Mouse (Mus musculus) heart, embryonic 14.5 days (tissue): ENCODE measurements around the gene Izumo4. TPM values are rescaled to one million over a fixed set of nuclear protein-coding genes. Genes with fewer than 3 reads are reported as not detected.
A peak's percentile ranks its signal among the peaks of the same experiment; 100 is the strongest.

Experiments
- ATAC-seq: fragments of 200-750 bp; cut with Nextera tagmentation; 2 replicates; pipeline ENCODE4 v1.8.0; 2017; ENCODE audit warnings: low read depth, moderate TSS enrichment; ENCODE audit not compliant: insufficient number of reproducible peaks, insufficient read depth, low FRiP score
- H3K27ac ChIP-seq, 2 experiments: fragments of 200-500 bp in 1 of 2; fragments of 300-500 bp in 1 of 2; sonication (generic) in 1 of 2; replicated peaks in 1 of 2; 2 replicates each; pipeline ENCODE4 v1.5.1; 2012 to 2014; ENCODE audit warnings: low read depth in 2 of 2, low read length in 2 of 2, control low read depth in 1 of 2, mild to moderate bottlenecking in 1 of 2, mixed read lengths in 1 of 2; ENCODE audit not compliant: control insufficient read depth in 1 of 2, insufficient read depth in 1 of 2
- H3K27me3 ChIP-seq: fragments of 300-500 bp; sonication (generic); 2 replicates; pipeline ENCODE4 v1.6.1; 2014; ENCODE audit warnings: mild to moderate bottlenecking, low read length, control low read depth; ENCODE audit not compliant: control insufficient read depth, insufficient read depth
- H3K36me3 ChIP-seq: fragments of 300-500 bp; sonication (generic); 2 replicates; pipeline ENCODE4 v1.6.1; 2014; ENCODE audit warnings: mild to moderate bottlenecking, control low read depth, low read length, mixed read lengths; ENCODE audit not compliant: control insufficient read depth, insufficient read depth
- H3K4me1 ChIP-seq, 2 experiments: fragments of 200-500 bp in 1 of 2; fragments of 300-500 bp in 1 of 2; sonication (generic) in 1 of 2; 2 replicates each; pipeline ENCODE4 v1.6.1; 2012 to 2014; ENCODE audit warnings: low read length in 2 of 2, control low read depth in 1 of 2, mixed read lengths in 1 of 2; ENCODE audit not compliant: control insufficient read depth in 2 of 2, insufficient read depth in 2 of 2
- H3K4me2 ChIP-seq: fragments of 300-500 bp; sonication (generic); 2 replicates; pipeline ENCODE4 v1.6.1; 2014; ENCODE audit warnings: mild to moderate bottlenecking, low read length
- H3K4me3 ChIP-seq, 2 experiments: fragments of 200-500 bp in 1 of 2; fragments of 300-500 bp in 1 of 2; sonication (generic) in 1 of 2; 2 replicates each; pipeline ENCODE4 v1.5.1; 2012 to 2014; ENCODE audit warnings: low read length in 2 of 2, mild to moderate bottlenecking in 2 of 2, control low read depth in 1 of 2, low read depth in 1 of 2, moderate library complexity in 1 of 2; ENCODE audit not compliant: control insufficient read depth in 1 of 2, insufficient read depth in 1 of 2
- H3K9ac ChIP-seq: fragments of 300-500 bp; sonication (generic); 2 replicates; pipeline ENCODE4 v1.6.1; 2014; ENCODE audit warnings: mild to moderate bottlenecking, low read length
- H3K9me3 ChIP-seq: fragments of 300-500 bp; sonication (generic); 2 replicates; pipeline ENCODE4 v1.6.1; 2016; ENCODE audit warnings: low read length, control low read depth; ENCODE audit not compliant: control insufficient read depth
- WGBS: fragments of 180-500 bp; shearing (Covaris S2); extraction: QIAGEN DNeasy Blood & Tissue Kit; methylation state at CpG from one replicate; pipeline ENCODE4 v1.1.7; 2014; 5-methylcytosine and 5-hydroxymethylcytosine counted together
- polyA plus RNA-seq: library from polyadenylated mRNA; unstranded; fragments of >200 nt; fragmentation: Nextera tagmentation; extraction: Ambion mirVana; gene quantifications from 2 replicates; pipeline ENCODE4 v1.2.1, GENCODE M21; 2014

Gene Izumo4
- polyA plus RNA-seq: 3.5 and 7.0 TPM in 2 replicates

DNA sequence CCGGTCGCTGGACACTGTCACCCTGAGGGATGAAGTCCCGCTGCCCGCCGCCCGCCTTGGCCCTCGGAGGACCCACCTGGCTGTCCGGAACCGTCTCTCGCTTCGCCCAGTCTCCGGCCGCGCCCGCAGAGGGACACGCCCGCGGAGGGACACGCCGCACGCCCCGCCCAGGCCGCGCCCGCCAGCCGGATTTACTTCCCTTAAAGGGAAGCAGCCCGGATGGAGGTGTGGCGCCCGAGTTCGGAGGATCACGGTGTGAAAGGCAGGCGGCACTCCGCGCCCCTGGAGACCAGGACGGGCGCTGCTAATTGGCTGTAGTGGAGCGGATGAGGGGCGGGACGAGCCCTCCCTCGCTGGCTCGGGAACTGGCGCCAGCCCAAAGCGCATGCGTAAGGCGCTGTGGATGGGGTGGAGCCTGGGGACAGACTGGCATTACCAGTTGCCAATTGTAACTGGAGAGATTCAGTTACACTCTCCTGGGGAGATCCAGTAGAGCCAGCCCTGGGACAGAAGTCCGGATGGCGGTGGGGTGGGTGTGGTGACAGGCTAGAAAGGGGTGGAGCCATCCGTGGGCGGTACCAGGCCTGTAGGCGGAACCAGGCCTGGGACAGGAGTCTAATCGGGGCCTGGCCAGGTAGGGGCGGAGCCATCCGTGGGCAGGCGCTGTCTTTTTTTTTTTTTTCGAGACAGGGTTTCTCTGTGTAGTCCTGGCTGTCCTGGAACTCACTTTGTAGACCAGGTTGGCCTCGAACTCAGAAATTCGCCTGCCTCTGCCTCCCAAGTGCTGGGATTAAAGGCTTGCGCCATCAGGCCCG lies at the start of gene Izumo4, which contains the start of gene Mob3a:
Gene Izumo4, plus strand, starts transcription at position 464 of the 815 bp plus-strand sequence.
Gene Mob3a, minus strand, starts transcription at position 257 of the 815 bp plus-strand sequence.
- H3K9me3 ChIP-seq: no peaks in the 10 kb centered on the region
- H3K9ac ChIP-seq: peak within 1 kb of the TSS; percentile 77
- peaks cover 18 to 39% of the 10 kb centered on the region in 2 experiments for H3K4me1 ChIP-seq
- WGBS: under 1% methylated on average over 58 of the region's 59 CpGs
- peak within 1 kb of the TSS; percentile 59 to 73 for H3K4me3 ChIP-seq
- H3K4me2 ChIP-seq: peak within 1 kb of the TSS; percentile 87
- no peaks in the 10 kb centered on the region for H3K27me3 ChIP-seq
- peak within 1 kb of the TSS; percentile 70 to 79 for H3K27ac ChIP-seq
- peak; percentile 95 for ATAC-seq
- H3K36me3 ChIP-seq: peaks cover 21% of the 10 kb centered on the region

DNA sequence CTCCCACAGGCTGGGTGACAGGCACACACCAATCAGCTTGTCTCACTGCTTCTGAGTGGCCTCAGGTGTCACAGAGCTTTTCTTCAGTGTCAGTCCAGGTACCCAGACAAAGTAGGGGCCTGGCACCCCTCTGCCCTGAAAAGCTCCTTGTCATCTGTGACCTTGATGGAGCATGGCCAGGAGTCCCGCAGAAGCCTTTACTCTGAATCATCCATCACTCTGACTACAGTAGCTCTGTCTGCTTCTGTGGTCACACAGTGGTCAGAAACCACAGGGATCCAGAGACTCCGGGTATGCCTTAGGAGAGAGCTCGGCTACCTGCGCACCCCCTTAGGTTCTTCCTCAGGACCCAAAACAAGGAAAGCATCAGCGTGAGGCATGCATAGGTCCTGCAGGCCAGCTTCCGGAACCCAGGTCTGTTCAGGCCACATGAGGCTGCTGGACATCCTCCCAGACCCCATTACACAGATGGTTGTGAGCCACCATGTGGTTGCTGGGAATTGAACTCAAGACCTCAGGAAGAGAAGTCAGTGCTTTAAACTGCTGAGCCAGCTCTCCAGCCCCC lies 48.7 kb upstream of the Izumo4 start:
- no peak for ATAC-seq
- Histone ChIP-seq H3K9me3 (no peaks in the 10 kb centered on the region), H3K27ac (no peak overlapping the region)

DNA sequence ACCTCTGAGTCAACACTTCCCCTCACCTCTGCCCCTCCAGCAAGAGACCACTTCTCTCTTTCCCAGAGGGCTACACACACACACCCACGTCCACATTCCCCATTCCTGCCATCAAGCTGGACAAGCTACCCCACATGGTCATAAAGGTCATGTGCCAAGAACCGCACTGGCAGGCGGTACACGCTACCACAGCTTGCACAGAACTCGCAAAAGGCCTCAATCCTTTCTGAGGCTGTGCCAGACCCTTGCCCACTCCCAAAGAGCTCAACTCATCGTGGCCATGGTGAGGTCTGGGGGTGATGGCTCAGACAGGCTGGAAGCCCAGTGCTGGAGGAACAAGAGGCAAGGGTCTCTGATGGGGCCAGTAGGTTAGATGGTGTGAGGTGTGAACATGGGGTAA lies 47.1 kb upstream of the Izumo4 start:
- Histone ChIP-seq H3K27ac (no peak overlapping the region), H3K4me3 (no peak overlapping the region), H3K9ac (0 out of 2 replicates have a peak overlapping the region, but pooled peaks have one; percentile 31), H3K36me3 (peaks cover 6% of the 10 kb centered on the region; the same call in 1 of the 2 replicates), H3K4me2 (peak overlapping the region; percentile 77), H3K9me3 (no peaks in the 10 kb centered on the region), H3K27me3 (no peaks in the 10 kb centered on the region), H3K4me1 (peaks cover 12 to 25% of the 10 kb centered on the region in 2 experiments)
- 85% methylated on average over 6 of the region's 6 CpGs for WGBS
- ATAC-seq: no peak

More for the DNA sequence above, 48.7 kb upstream of the Izumo4 start:
- H3K27me3 ChIP-seq: no peaks in the 10 kb centered on the region
- WGBS: 85% methylated on average over 6 of the region's 6 CpGs
- H3K9ac ChIP-seq: no peak overlapping the region
- H3K4me3 ChIP-seq: no peak overlapping the region
- H3K4me1 ChIP-seq: peaks cover 12 to 23% of the 10 kb centered on the region in 2 experiments
- H3K4me2 ChIP-seq: no peak overlapping the region
- peaks cover 9% of the 10 kb centered on the region for H3K36me3 ChIP-seq

DNA sequence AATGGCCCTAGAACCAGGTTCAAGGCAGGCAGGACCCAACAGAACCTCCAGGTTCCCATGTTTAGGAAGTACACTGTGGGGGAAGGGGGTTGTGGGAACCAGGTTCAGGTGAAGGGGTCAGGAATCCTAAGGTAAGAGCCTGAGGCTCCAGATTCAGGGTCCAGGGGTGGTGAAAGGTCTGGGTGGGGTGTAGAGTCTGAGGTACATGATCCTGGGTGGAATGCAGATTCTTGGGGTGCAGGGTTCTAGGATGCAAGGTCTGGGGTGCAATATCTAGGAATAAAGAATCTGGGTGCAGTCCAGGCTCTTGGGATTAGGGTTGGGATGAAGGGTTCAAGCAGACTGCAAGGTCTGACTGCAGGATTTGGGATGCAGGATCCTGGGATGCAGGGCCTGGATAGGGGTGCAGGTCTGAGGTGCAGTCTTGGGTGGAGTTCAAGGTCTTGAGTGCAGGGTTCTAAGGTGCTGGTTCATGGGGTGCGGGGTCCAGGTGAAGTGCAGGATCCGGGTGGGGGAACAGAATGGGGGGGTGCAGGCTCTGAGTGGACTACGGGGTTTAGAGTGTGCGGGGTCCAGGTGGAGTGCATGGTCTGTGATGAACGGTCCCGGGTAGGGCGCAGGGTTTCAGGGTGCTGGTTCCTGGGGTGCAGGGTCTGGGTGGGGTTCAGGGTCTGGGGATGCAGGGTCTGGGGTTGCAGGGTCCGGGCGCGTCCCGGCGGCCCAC lies 46.4 kb upstream of the Izumo4 start:
- 0 out of 2 replicates have a peak, but pooled peaks have one; percentile 7 for ATAC-seq
- H3K9me3 ChIP-seq: no peaks in the 10 kb centered on the region
- H3K9ac ChIP-seq: peak overlapping the region; percentile 94
- peaks cover 6% of the 10 kb centered on the region; the same call in 1 of the 2 replicates for H3K36me3 ChIP-seq
- peak overlapping the region; percentile 71 to 93 for H3K4me3 ChIP-seq
- WGBS: 4% methylated on average over 12 of the region's 12 CpGs
- H3K4me1 ChIP-seq: peaks cover 12 to 25% of the 10 kb centered on the region in 2 experiments
- peak overlapping the region; percentile 77 for H3K4me2 ChIP-seq
- H3K27me3 ChIP-seq: no peaks in the 10 kb centered on the region
- H3K27ac ChIP-seq: peak overlapping the region in 1 of 2 experiments; percentile 72; a peak in 2 of 4 replicates

DNA sequence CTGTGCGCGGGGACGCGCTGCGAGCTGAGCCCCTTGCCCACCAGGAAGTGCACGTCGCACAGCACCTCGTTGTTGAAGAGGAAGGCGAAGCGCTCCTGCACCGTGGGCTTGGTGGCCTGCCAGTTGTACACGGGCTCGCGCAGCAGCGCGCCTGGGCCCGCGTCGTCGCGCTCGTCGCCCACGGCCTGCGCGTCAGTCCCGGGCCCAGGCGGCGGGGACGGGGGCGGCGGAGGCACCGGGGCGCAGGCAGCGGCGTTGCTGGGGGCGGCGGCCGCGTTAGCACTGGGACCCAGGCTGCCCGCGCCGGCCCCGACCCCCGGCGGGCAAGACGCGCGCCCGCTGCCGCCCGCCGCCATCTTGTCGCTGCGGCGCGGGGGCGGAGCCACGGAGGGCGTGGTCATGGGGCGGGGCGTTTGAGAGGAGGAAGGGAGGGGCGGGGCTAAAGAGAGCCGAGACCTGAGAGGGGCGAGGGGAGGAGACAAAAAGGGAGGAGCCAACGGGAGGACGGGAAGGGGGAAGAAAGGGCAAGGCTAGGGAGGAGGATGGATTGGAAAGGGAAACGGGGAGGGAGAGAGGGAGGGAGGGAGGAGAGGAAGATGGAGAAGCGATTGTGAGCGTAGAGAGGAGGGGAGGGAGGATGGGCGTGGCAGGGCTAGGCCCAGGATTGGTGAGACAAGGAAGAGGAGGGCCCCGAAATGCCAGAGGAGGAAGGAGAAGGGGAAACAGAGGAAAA lies 45.7 kb upstream of the Izumo4 start:
- under 1% methylated on average over 69 of the region's 72 CpGs for WGBS
- H3K9ac ChIP-seq: peak overlapping the region; percentile 94
- ATAC-seq: peak; percentile 84

DNA sequence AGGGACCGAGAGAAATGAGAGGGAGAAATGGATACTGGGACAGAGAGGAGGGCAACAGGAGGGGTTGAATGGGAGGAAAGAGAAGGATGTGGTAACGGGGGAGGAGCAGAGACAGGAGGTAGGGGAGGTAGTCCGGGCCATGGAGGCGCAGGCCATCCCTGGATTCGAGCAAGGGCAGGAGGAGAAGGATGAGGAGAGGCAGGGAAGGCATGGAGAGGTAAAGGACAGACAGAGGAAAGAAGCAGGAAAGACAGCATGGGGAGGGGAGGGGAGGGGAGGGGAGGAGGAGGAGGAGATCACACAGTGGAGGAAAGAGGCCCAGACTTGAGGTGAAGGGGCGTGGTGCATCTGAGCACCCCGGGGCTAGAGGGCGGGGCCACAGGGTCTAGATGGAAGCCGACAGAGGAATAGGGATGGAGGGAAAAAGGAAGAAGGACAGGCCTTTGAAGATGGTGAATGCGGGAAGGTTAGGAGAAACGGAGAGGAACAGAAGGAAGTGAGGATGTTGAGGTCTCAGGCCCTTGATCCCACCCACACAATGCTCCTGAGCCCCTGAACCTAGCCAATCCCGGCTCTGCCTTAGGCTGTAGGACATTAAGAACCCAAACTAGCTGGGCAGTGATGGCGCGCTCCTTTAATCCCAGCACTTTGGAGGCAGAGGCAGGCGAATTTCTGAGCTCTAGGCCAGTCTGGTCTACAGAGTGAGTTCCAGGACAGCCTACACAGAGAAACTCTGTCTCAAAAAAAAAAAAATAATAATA lies 44.9 kb upstream of the Izumo4 start, which contains the start of gene Btbd2:
Gene Btbd2, minus strand, starts transcription at position 209 of the 761 bp plus-strand sequence.
- no peaks in the 10 kb centered on the region for H3K27me3 ChIP-seq
- H3K4me1 ChIP-seq: peaks cover 12 to 25% of the 10 kb centered on the region in 2 experiments
- H3K4me3 ChIP-seq: peak within 1 kb of the TSS; percentile 71 to 93
- no peak for ATAC-seq
- peak within 1 kb of the TSS; percentile 82 for H3K27ac ChIP-seq
- H3K9me3 ChIP-seq: no peaks in the 10 kb centered on the region
- H3K9ac ChIP-seq: peak within 1 kb of the TSS; percentile 94
- peak within 1 kb of the TSS; percentile 77 for H3K4me2 ChIP-seq
- WGBS: 25% methylated on average over 15 of the region's 15 CpGs
- H3K36me3 ChIP-seq: peaks cover 3% of the 10 kb centered on the region; the same call in 1 of the 2 replicates

More for the DNA sequence above, 45.7 kb upstream of the Izumo4 start:
- Histone ChIP-seq H3K27me3 (no peaks in the 10 kb centered on the region), H3K4me3 (peak overlapping the region; percentile 71 to 93), H3K36me3 (peaks cover 6% of the 10 kb centered on the region; the same call in 1 of the 2 replicates), H3K4me1 (peaks cover 12 to 25% of the 10 kb centered on the region in 2 experiments), H3K27ac (peak overlapping the region; percentile 82), H3K9me3 (no peaks in the 10 kb centered on the region), H3K4me2 (peak overlapping the region; percentile 77)
